Mouse (Mus musculus): ENCODE measurements around the gene Olfr1388. TPM values are rescaled to one million over a fixed set of nuclear protein-coding genes. Genes with fewer than 3 reads are reported as not detected.
"Not testable (repeated sequence)": the region's sequence is repeated elsewhere in the genome, so short reads cannot be mapped to it uniquely, and the experiment has no call there.

Olfr1388 gene
- polyA plus RNA-seq (2016; fragmentation: Nextera tagmentation; extraction: Ambion mirVana) = 0.09 TPM in 2 replicates

DNA sequence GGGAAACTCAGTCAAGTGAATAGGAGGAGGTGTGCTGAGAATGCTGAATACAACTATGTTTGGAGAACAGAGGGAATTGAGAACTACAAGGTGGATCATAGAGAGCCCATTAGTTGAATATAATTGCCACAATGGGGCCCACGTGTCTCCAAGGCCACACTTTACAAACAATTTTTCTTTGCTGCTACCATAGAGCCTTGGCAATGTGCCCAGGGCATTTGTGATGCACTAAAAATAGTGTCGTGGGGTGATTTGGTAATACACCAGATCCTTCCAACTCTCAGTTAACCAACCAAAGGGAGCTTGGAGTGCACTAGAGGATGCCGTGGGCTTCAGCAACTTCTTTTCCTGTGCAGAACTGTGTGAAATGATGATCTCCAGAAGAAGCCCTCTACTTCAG lies at the start of gene Olfr1388:
Gene Olfr1388, plus strand, starts transcription at position 214 of the 400 bp plus-strand sequence.
- Histone ChIP-seq H3K9me3 (replicated peaks) (no peaks in the 10 kb centered on the region), H3K36me3 (no peaks in the 10 kb centered on the region), H3K4me1 (no peaks in the 10 kb centered on the region), H3K27ac (no peak within 1 kb of the TSS), H3K27me3 (no peaks in the 10 kb centered on the region), H3K4me2 (replicated peaks) (no peak within 1 kb of the TSS), H3K9ac (no peak within 1 kb of the TSS), H3K4me3 (no peak within 1 kb of the TSS)
- no peak for ATAC-seq (ENCODE audit: low FRiP score)
- 76% methylated on average over 3 of the region's 3 CpGs for WGBS

DNA sequence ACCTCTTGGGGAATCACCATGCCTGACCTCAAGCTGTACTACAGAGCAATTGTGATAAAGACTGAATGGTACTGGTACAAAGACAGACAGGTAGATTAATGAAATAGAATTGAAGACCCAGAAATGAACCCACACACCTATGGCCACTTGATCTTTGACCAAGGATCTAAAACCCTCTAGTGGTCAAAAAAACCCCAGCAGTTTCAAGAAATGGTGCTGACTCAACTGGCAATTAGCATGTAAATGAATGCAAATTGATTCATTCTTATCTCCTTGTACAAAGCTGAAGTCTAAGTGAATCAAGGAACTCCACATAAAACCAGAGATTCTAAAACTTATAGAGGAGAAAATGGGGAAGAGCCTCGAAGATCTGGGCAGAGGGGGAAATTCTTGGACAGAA lies 43.7 kb upstream of the Olfr1388 start:
- H3K36me3 ChIP-seq; ATAC-seq (ENCODE audit: low FRiP score): not testable (repeated sequence)

DNA sequence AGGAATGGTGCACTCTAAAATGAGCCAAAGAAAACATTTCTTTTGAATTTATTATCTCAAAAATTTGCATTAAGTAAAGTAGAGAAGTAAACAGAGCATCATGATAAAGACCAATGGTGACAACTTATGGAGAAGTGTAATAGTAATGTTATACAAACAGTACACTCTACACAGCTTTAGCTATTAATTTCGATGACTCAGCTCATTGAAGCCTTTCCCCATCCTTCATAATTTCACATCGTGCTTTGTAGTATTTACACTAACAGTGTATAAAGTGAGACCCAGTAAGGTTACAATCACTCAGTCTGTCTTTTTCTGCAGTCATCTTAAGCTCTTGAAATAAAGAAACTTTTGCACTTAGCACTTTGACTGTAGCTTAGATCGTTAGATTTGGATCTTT lies 29.6 kb upstream of the Olfr1388 start:
- ATAC-seq (ENCODE audit: low FRiP score) = no peak
- H3K27ac ChIP-seq = no peak overlapping the region
- WGBS = 73% methylated on average over 3 of the region's 3 CpGs
- no peaks in the 10 kb centered on the region for H3K36me3 ChIP-seq
- H3K9ac ChIP-seq = no peak overlapping the region
- no peak overlapping the region for H3K4me2 ChIP-seq (replicated peaks)
- no peaks in the 10 kb centered on the region for H3K27me3 ChIP-seq
- H3K9me3 ChIP-seq (replicated peaks) = no peaks in the 10 kb centered on the region
- H3K4me1 ChIP-seq = no peaks in the 10 kb centered on the region
- no peak overlapping the region for H3K4me3 ChIP-seq

More for the DNA sequence above, 43.7 kb upstream of the Olfr1388 start:
- not testable (repeated sequence) for H3K4me2 ChIP-seq (replicated peaks); H3K9me3 ChIP-seq (replicated peaks); H3K27me3 ChIP-seq; H3K4me1 ChIP-seq; H3K27ac ChIP-seq; H3K4me3 ChIP-seq; H3K9ac ChIP-seq
- 77% methylated on average over 1 of the region's 1 CpGs for WGBS

DNA sequence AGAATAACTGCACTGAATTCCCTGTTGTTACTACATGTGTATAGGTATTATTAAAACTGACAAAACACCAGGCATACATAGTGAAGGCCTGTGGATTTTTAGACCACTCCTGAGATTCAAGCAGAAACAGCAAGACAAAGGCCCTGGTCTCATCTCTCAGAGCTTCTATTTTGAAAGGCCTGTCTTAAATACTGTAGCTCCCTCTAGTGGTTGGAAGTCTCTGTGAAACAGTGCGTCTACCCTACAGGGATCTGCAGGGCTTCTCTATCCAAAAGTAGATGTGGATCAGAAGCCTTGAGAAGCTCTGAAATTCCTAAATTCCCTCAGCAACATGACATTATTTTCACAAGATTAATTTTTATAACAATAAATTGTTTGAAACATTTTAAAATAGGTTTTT lies 25.9 kb upstream of the Olfr1388 start:
- WGBS = 52% methylated on average over 1 of the region's 1 CpGs
- H3K27me3 ChIP-seq = no peaks in the 10 kb centered on the region
- ATAC-seq (ENCODE audit: low FRiP score) = no peak

DNA sequence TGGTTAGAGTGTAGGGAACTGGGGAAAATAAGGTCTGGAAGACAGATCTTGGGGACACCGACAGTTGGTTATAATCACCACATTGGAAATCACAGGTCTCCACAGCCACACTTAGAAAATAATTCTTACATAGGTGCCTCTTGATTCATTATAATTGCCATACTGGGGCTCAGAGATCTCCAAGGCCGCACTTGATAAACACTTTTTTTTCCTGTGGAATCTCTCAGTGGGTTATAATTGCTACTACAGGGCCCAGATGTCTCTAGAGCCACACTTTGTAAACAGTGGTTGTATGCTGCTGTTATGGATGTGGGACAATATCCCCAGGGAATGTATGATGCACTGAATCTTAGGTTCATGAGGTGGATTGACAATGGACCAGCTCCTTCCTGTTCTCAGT lies 13.7 kb upstream of the Olfr1388 start, which contains the start of gene Olfr1389:
Gene Olfr1389, plus strand, starts transcription at position 301 of the 400 bp plus-strand sequence.
- no peak for ATAC-seq (ENCODE audit: low FRiP score)
- Histone ChIP-seq H3K9me3 (replicated peaks) (no peaks in the 10 kb centered on the region), H3K27ac (no peak within 1 kb of the TSS), H3K27me3 (no peaks in the 10 kb centered on the region), H3K4me3 (no peak within 1 kb of the TSS), H3K9ac (no peak within 1 kb of the TSS), H3K4me2 (replicated peaks) (no peak within 1 kb of the TSS), H3K36me3 (no peaks in the 10 kb centered on the region), H3K4me1 (no peaks in the 10 kb centered on the region)
- WGBS = 86% methylated on average over 2 of the region's 2 CpGs

More for the DNA sequence above, 25.9 kb upstream of the Olfr1388 start:
- Histone ChIP-seq H3K4me3 (no peak overlapping the region), H3K9me3 (replicated peaks) (no peaks in the 10 kb centered on the region), H3K4me2 (replicated peaks) (no peak overlapping the region), H3K27ac (no peak overlapping the region), H3K4me1 (no peaks in the 10 kb centered on the region), H3K36me3 (no peaks in the 10 kb centered on the region), H3K9ac (no peak overlapping the region)

DNA sequence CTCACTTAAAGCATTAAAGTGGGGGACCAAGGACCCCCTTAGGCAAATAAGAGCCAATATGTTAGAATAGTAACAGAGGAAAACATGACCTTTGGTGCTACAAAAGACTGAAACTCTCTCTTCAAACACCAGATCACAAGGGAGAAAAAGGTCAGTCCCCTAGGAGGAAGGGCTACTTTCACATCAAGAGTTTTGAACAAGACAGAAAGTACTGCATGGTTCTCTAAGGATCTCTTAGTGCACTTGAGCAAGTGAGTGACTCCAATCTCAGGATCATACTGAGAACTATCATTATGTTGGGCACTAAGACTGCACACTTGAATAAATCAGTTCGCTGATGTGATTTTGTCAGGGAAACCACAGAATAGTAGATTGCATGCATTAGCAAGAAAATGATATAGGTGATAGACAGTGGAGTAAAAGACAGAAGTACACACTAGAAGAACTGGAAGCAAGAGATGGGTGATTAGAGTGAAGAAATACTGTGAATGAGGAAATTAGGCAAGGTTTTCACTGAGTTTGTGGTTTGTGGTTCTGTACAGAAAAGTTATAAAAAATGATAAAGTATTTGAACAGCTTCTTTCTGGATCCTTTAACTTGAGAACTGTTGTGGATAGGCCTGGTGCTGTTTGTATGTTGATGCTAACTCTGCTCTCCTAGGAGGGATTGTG lies 11.0 kb upstream of the Olfr1388 start:
- Histone ChIP-seq H3K4me1 (no peaks in the 10 kb centered on the region), H3K4me3 (no peak overlapping the region), H3K27ac (no peak overlapping the region), H3K27me3 (no peaks in the 10 kb centered on the region), H3K9me3 (replicated peaks) (no peaks in the 10 kb centered on the region), H3K4me2 (replicated peaks) (no peak overlapping the region), H3K36me3 (no peaks in the 10 kb centered on the region), H3K9ac (no peak overlapping the region)
- ATAC-seq (ENCODE audit: low FRiP score) = no peak
- WGBS = 85% methylated on average over 1 of the region's 1 CpGs

DNA sequence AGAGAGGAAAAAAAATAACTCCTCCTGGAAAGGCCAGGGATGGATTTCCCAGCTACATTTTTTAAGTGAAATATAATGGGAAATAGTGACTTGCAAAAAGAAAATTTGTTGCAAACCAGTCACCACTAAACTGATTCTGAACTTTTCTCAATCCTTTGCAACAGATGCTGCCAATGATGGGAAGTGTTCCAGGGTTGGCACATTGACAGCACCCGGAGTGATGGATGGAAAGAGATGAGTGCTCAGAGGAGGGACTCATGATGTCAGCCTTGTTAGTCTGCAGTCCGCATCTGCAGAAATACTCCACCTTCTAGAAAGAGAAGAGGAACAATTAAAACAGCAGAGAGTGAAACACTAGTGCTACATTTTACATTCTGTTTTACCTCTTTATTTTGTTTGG lies 6.8 kb upstream of the Olfr1388 start:
- ATAC-seq (ENCODE audit: low FRiP score) = no peak
- WGBS = 93% methylated on average over 2 of the region's 2 CpGs
- Histone ChIP-seq H3K4me1 (no peaks in the 10 kb centered on the region), H3K4me3 (no peak overlapping the region), H3K27me3 (no peaks in the 10 kb centered on the region), H3K4me2 (replicated peaks) (no peak overlapping the region), H3K9ac (no peak overlapping the region), H3K27ac (no peak overlapping the region), H3K9me3 (replicated peaks) (no peaks in the 10 kb centered on the region), H3K36me3 (no peaks in the 10 kb centered on the region)

DNA sequence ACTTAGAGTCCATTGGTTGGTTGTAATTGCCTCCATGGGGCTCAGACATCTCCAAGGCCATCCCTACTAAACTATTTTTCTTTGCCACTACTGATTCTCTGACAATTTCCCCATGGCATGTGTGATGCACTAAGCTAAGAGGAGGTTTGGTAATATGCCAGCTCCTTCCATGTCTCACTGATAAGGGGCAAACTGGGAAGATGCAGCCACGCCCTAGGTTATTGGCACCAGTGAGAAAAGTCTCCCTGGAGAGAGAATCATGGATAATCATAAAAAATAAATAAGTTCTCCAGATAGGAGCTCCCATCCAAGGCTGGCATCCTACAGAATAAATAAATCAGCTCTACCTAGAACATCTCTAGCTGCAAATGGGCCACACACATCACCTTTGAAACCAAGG lies 18.6 kb downstream of the Olfr1388 start, which contains the start of gene Olfr1387:
Gene Olfr1387, plus strand, starts transcription at position 301 of the 400 bp plus-strand sequence.
- ATAC-seq (ENCODE audit: low FRiP score) = no peak
- H3K9ac ChIP-seq = no peak within 1 kb of the TSS
- no peak within 1 kb of the TSS for H3K4me2 ChIP-seq (replicated peaks)
- H3K27me3 ChIP-seq = no peaks in the 10 kb centered on the region
- H3K4me1 ChIP-seq = no peaks in the 10 kb centered on the region
- no peaks in the 10 kb centered on the region for H3K36me3 ChIP-seq
- 85% methylated on average over 1 of the region's 1 CpGs for WGBS
- no peaks in the 10 kb centered on the region for H3K9me3 ChIP-seq (replicated peaks)
- no peak within 1 kb of the TSS for H3K4me3 ChIP-seq
- H3K27ac ChIP-seq = no peak within 1 kb of the TSS

DNA sequence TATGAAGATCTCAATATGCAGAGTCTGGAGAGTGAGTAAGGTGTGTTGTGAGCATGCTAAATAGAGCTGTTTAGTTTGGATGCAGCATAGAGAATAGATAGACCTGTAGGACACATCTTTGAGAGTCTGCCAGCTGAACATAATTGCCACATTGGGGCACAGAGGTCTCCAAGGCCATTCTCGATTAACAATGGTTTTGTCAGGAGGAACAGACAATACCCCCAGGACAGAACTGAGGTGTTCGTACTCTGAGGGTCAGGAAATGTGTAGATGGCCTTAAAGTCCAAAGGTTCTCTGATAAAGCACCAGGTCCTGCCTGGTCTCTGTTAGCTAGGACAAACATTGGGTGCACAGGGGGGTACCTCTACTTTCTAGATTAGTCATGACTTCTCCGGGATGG lies 28.3 kb downstream of the Olfr1388 start, which contains the start of gene Olfr1386:
Gene Olfr1386, plus strand, starts transcription at position 301 of the 400 bp plus-strand sequence.
- not testable (repeated sequence) for H3K4me1 ChIP-seq

DNA sequence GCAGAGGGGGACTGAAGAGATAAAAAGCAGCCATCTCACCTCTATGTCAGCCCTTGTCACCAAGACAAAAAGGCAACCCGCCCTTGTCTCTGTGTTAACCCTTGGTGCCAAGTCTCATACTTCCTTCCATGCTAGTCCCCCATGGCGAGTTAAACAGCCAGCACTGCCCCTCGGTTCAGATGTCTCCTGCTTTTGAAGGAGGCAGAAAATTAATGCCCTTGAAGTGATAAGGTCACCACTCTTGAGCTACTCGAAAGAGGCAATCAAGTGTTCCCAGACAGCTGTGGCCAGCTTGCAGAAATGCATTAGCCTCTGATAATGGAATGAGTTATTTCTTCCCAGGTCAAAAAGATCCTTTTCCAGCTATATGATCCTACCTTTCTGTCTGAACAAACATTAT lies 49.5 kb downstream of the Olfr1388 start:
- no peak for ATAC-seq (ENCODE audit: low FRiP score)
- H3K9ac ChIP-seq = no peak overlapping the region
- no peaks in the 10 kb centered on the region for H3K36me3 ChIP-seq
- no peak overlapping the region for H3K4me3 ChIP-seq
- no peaks in the 10 kb centered on the region for H3K9me3 ChIP-seq (replicated peaks)
- no peak overlapping the region for H3K4me2 ChIP-seq (replicated peaks)
- no peak overlapping the region for H3K27ac ChIP-seq
- 49% methylated on average over 4 of the region's 4 CpGs for WGBS
- no peaks in the 10 kb centered on the region for H3K27me3 ChIP-seq
- no peaks in the 10 kb centered on the region for H3K4me1 ChIP-seq

More for the DNA sequence above, 28.3 kb downstream of the Olfr1388 start, which contains the start of gene Olfr1386:
- H3K27ac ChIP-seq; H3K9me3 ChIP-seq (replicated peaks); ATAC-seq (ENCODE audit: low FRiP score); H3K4me2 ChIP-seq (replicated peaks); H3K36me3 ChIP-seq; H3K9ac ChIP-seq; H3K27me3 ChIP-seq; H3K4me3 ChIP-seq: not testable (repeated sequence)
- 84% methylated on average over 3 of the region's 3 CpGs for WGBS

DNA sequence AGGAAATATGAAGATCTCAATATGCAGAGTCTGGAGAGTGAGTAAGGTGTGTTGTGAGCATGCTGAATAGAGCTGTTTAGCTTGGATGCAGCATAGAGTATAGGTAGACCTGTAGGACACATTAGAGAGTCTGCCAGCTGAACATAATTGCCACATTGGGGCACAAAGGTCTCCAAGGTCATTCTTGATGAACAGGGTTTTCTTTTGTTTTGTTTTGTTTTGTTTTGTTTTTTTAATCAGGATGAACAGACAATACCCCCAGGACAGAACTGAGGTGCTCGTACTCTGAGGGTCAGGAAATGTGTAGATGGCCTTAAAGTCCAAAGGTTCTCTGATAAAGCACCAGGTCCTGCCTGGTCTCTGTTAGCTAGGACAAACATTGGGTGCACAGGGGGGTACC lies 52.3 kb downstream of the Olfr1388 start, which contains the start of gene Olfr1385:
Gene Olfr1385, plus strand, starts transcription at position 301 of the 400 bp plus-strand sequence.
- H3K27ac ChIP-seq; H3K9me3 ChIP-seq (replicated peaks); H3K9ac ChIP-seq; H3K4me3 ChIP-seq; H3K4me1 ChIP-seq; H3K27me3 ChIP-seq; ATAC-seq (ENCODE audit: low FRiP score); H3K4me2 ChIP-seq (replicated peaks); H3K36me3 ChIP-seq: not testable (repeated sequence)
- WGBS = 80% methylated on average over 1 of the region's 1 CpGs
